Mouse (Mus musculus): ENCODE measurements around the gene Arap1. TPM values are rescaled to one million over a fixed set of nuclear protein-coding genes. Genes with fewer than 3 reads are reported as not detected.

Arap1 gene
- total and polyA plus RNA-seq, 2 experiments: 43.8 to 88.2 TPM

DNA sequence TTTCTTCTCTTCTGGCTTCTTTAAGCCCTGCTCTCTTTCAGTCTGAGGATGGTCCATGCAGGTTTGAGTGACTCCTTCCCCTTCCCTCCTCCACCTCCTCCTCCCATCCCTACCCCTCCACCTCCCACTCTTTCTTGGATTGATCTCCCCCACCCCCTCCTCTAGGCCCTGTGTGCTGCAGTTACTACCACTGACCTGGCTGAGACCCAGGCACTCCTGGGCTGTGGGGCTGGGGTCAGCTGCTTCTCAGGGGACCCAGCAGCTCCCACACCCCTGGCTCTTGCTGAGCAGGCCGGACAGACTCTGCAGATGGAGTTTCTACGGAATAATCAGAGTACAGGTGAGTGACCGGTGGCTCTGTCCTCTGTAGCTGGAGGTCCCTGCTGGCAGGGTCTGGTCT is 46.7 kb downstream of the Arap1 start:
- Histone ChIP-seq H3K4me3 (ENCODE audit: insufficient read depth, low read depth, low read length) (no peak overlapping the region), H3K9ac (ENCODE audit: low read depth, low read length) (no peak overlapping the region)

DNA sequence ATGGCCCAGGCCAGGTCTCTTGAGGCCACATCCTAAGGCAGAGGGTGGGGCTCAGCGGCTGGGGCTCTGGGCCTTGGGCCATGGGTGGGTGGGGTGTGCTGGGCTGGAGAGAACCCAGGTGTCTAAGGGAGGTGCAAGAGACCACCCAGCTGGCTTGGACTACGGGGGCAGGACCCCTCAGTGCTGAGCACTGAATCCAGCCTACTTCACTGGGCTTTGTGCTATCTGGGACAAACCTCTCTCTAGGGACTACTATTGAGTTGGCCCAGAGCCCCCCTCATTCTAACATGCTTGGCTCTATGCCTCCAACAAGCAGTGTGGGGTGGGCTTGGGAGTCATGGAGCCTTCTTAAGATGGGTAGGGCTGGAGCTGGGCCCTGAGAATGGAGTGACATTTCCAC is 47.6 kb downstream of the Arap1 start:
- WGBS: 94% methylated on average over 2 of the region's 2 CpGs
- H3K36me3 ChIP-seq (ENCODE audit: control insufficient read depth, insufficient read depth, low read length): peaks cover 27% of the 10 kb centered on the region; the same call in 1 of the 2 replicates

More for the DNA sequence above, 46.7 kb downstream of the Arap1 start:
- no peaks in the 10 kb centered on the region for H3K27me3 ChIP-seq (ENCODE audit: control insufficient read depth, insufficient read depth, low read length)
- no peaks in the 10 kb centered on the region for H3K79me2 ChIP-seq (ENCODE audit: control insufficient read depth, insufficient read depth, low read length)
- 89% methylated on average over 3 of the region's 3 CpGs for WGBS
- no peak for DNase-seq (ENCODE audit: extremely low read depth, low read depth, low spot score)
- TF ChIP-seq CTCF (IDR thresholded peaks at IDR 0.05; ENCODE audit: low read depth, low read length) (no peak), POLR2A (IDR thresholded peaks at IDR 0.05; ENCODE audit: extremely low read depth, insufficient read depth, low read length) (no peak)
- peaks cover 30% of the 10 kb centered on the region; the same call in 1 of the 2 replicates for H3K36me3 ChIP-seq (ENCODE audit: control insufficient read depth, insufficient read depth, low read length)
- no peaks in the 10 kb centered on the region for H3K4me1 ChIP-seq (ENCODE audit: control insufficient read depth, insufficient read depth, low read length)
- no peak overlapping the region for H3K27ac ChIP-seq (replicated peaks; ENCODE audit: insufficient read depth, low read depth, low read length)

DNA sequence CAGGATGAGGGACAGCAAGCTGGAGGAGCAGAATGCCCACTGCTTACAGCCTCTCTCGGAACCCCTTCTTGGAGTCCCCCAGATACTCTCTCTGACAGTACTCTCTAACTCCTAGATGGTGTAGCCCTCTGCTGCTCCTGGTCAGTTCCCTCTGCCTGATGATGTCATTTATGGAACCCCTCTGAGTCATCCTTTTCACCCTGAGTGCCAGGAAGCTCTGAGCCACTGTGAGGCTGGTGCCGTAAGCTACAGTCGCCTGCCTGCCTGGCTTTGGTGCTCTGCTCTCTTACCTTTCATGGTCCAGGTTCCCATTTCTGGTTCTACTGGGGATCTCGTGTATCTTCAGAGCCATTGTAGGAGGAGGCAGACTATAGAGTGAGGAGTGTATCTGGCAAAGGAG is 49.3 kb downstream of the Arap1 start:
- Histone ChIP-seq H3K36me3 (ENCODE audit: control insufficient read depth, insufficient read depth, low read length) (peaks cover 24% of the 10 kb centered on the region; the same call in 1 of the 2 replicates), H3K27me3 (ENCODE audit: control insufficient read depth, insufficient read depth, low read length) (no peaks in the 10 kb centered on the region), H3K27ac (replicated peaks; ENCODE audit: insufficient read depth, low read depth, low read length) (no peak overlapping the region), H3K9ac (ENCODE audit: low read depth, low read length) (no peak overlapping the region), H3K79me2 (ENCODE audit: control insufficient read depth, insufficient read depth, low read length) (no peaks in the 10 kb centered on the region), H3K4me1 (ENCODE audit: control insufficient read depth, insufficient read depth, low read length) (no peaks in the 10 kb centered on the region), H3K4me3 (ENCODE audit: insufficient read depth, low read depth, low read length) (no peak overlapping the region)
- WGBS: over 99% methylated on average over 4 of the region's 4 CpGs
- no peak for DNase-seq (ENCODE audit: extremely low read depth, low read depth, low spot score)
- TF ChIP-seq CTCF (IDR thresholded peaks at IDR 0.05; ENCODE audit: low read depth, low read length) (no peak), POLR2A (IDR thresholded peaks at IDR 0.05; ENCODE audit: extremely low read depth, insufficient read depth, low read length) (no peak)

More for the DNA sequence above, 47.6 kb downstream of the Arap1 start:
- no peaks in the 10 kb centered on the region for H3K79me2 ChIP-seq (ENCODE audit: control insufficient read depth, insufficient read depth, low read length)
- TF ChIP-seq CTCF (IDR thresholded peaks at IDR 0.05; ENCODE audit: low read depth, low read length): no peak
- no peak for TF ChIP-seq POLR2A (IDR thresholded peaks at IDR 0.05; ENCODE audit: extremely low read depth, insufficient read depth, low read length)
- H3K9ac ChIP-seq (ENCODE audit: low read depth, low read length): no peak overlapping the region
- H3K27me3 ChIP-seq (ENCODE audit: control insufficient read depth, insufficient read depth, low read length): no peaks in the 10 kb centered on the region
- H3K4me1 ChIP-seq (ENCODE audit: control insufficient read depth, insufficient read depth, low read length): no peaks in the 10 kb centered on the region
- no peak overlapping the region for H3K27ac ChIP-seq (replicated peaks; ENCODE audit: insufficient read depth, low read depth, low read length)
- no peak for DNase-seq (ENCODE audit: extremely low read depth, low read depth, low spot score)
- no peak overlapping the region for H3K4me3 ChIP-seq (ENCODE audit: insufficient read depth, low read depth, low read length)

DNA sequence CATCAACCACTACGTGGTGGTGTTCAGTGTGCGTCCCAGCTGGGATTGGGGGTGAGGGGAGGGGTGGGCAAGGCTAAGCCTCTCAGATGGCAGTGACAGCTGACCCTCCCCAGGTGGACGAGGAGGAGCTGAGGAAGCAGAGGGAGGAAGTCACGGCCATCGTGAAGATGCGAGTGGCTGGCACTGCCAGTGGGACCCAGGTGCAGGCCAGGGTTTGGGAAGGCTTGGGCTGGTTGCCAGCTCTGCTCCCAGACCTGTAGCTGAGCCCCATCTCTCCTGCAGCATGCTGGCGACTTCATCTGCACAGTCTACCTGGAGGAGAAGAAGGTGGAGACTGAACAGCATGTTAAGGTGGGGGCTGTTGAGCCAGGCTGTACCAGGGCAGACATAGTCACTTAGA is 53.6 kb downstream of the Arap1 start:
- H3K79me2 ChIP-seq (ENCODE audit: control insufficient read depth, insufficient read depth, low read length): no peaks in the 10 kb centered on the region
- TF ChIP-seq CTCF (IDR thresholded peaks at IDR 0.05; ENCODE audit: low read depth, low read length) (no peak), POLR2A (IDR thresholded peaks at IDR 0.05; ENCODE audit: extremely low read depth, insufficient read depth, low read length) (no peak)
- H3K27me3 ChIP-seq (ENCODE audit: control insufficient read depth, insufficient read depth, low read length): no peaks in the 10 kb centered on the region
- H3K4me1 ChIP-seq (ENCODE audit: control insufficient read depth, insufficient read depth, low read length): no peaks in the 10 kb centered on the region
- whole genome bisulfite sequencing: 90% methylated on average over 7 of the region's 7 CpGs
- peaks cover 31% of the 10 kb centered on the region for H3K36me3 ChIP-seq (ENCODE audit: control insufficient read depth, insufficient read depth, low read length)
- no peak overlapping the region for H3K27ac ChIP-seq (replicated peaks; ENCODE audit: insufficient read depth, low read depth, low read length)
- H3K9ac ChIP-seq (ENCODE audit: low read depth, low read length): no peak overlapping the region
- no peak overlapping the region for H3K4me3 ChIP-seq (ENCODE audit: insufficient read depth, low read depth, low read length)
- no peak for DNase-seq (ENCODE audit: extremely low read depth, low read depth, low spot score)

DNA sequence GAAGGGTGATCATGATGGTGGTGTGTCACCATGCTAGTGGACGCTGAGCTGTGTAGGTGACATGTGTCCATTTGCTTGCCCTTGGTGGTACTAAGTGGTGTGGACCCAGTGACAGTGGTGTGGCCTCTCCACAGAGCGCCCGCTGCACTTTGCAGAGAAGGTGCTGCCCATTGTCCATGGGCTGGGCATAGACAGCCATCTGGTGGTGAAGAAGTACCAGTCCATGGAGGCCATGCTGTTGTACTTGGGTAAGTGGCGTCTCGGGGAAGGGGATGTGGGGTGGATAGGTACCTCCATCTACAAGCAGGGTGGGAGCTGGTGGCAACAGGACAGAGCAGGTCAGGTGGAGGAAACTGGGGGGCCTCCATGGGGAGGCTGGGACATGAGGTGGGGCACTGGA is 56.0 kb downstream of the Arap1 start:
- Histone ChIP-seq H3K79me2 (ENCODE audit: control insufficient read depth, insufficient read depth, low read length) (no peaks in the 10 kb centered on the region), H3K9ac (ENCODE audit: low read depth, low read length) (no peak overlapping the region), H3K4me3 (ENCODE audit: insufficient read depth, low read depth, low read length) (no peak overlapping the region), H3K4me1 (ENCODE audit: control insufficient read depth, insufficient read depth, low read length) (no peaks in the 10 kb centered on the region), H3K27ac (replicated peaks; ENCODE audit: insufficient read depth, low read depth, low read length) (no peak overlapping the region), H3K27me3 (ENCODE audit: control insufficient read depth, insufficient read depth, low read length) (no peaks in the 10 kb centered on the region), H3K36me3 (ENCODE audit: control insufficient read depth, insufficient read depth, low read length) (peaks cover 29% of the 10 kb centered on the region)
- 97% methylated on average over 5 of the region's 5 CpGs for WGBS
- TF ChIP-seq POLR2A (IDR thresholded peaks at IDR 0.05; ENCODE audit: extremely low read depth, insufficient read depth, low read length) (no peak), CTCF (IDR thresholded peaks at IDR 0.05; ENCODE audit: low read depth, low read length) (peak; percentile 23; the same call in 1 of the 2 replicates)
- no peak for DNase-seq (ENCODE audit: extremely low read depth, low read depth, low spot score)

DNA sequence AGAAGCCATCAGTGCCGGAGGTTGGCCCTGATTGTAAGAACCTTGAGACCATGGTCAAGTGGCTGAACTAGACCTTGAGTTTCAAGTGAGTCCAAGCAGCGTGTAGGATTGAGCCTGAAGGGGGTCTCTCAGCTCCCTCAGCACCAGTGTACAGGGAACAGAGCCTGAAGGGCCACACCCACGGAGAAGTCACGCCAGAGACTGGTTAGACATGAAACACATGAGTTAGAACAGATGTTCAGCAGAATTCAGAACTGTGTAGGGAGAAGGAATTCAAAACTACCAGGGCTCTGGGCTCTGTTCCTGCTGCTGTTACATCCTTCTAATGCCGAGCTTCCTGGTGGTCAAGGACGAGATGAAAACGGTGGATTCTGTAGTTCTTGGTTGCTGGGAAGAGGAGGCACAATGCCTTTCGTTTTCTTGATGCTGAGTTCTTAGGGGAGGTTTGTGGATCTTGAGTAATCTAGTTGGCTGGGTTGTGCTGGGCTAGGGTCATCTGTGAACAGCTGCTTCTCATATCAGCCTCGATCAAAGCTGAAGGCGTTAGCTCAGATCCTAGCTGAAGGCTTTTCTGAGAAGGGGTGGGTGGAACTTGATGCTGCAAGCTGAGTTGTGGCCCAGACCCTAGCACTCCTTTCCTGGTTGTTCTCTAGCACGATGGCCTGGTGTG is 62.5 kb downstream of the Arap1 start, which contains the start of gene Gm45837:
TSS of gene Gm45837 (plus strand) at position 620 of the 670 bp plus-strand sequence.
- no peak for TF ChIP-seq CTCF (IDR thresholded peaks at IDR 0.05; ENCODE audit: low read depth, low read length)
- TF ChIP-seq POLR2A (IDR thresholded peaks at IDR 0.05; ENCODE audit: extremely low read depth, insufficient read depth, low read length): no peak
- Histone ChIP-seq H3K27me3 (ENCODE audit: control insufficient read depth, insufficient read depth, low read length) (no peaks in the 10 kb centered on the region), H3K79me2 (ENCODE audit: control insufficient read depth, insufficient read depth, low read length) (no peaks in the 10 kb centered on the region), H3K4me1 (ENCODE audit: control insufficient read depth, insufficient read depth, low read length) (no peaks in the 10 kb centered on the region), H3K27ac (replicated peaks; ENCODE audit: insufficient read depth, low read depth, low read length) (no peak within 1 kb of the TSS), H3K9ac (ENCODE audit: low read depth, low read length) (no peak within 1 kb of the TSS), H3K4me3 (ENCODE audit: insufficient read depth, low read depth, low read length) (no peak within 1 kb of the TSS), H3K36me3 (ENCODE audit: control insufficient read depth, insufficient read depth, low read length) (peaks cover 22% of the 10 kb centered on the region)
- WGBS: 88% methylated on average over 11 of the region's 11 CpGs
- DNase-seq (ENCODE audit: extremely low read depth, low read depth, low spot score): no peak
